Mouse (Mus musculus): ENCODE measurements around the gene Pola1. TPM values are rescaled to one million over a fixed set of nuclear protein-coding genes. Genes with fewer than 3 reads are reported as not detected.

Gene Pola1
- polyA plus RNA-seq, 1 experiment from 2014 or later: 3.0 TPM

DNA sequence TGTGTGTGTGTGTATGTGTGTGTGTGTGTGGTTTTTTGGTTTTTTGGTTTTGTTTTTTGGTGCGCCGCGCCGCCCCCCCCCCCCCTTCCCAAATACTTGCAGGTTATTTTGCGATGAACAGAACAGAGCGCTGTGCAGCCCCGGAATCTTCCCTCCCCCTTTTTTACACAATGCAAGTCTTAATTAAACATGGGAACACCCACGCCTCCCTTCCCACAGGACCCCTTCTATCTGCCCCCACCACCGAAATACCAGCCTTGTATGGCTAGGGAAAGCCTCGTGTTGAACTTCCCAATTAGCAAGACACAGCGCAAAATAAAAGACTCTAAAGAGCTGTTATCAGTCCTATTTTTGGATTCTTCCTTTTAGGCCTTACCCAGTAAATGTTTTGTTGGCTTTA, 352.0 kb downstream of the Pola1 start:
- 35% methylated on average over 11 of the region's 11 CpGs for WGBS
- ATAC-seq: no peak
- H3K9me3 ChIP-seq (ENCODE audit: control insufficient read depth): no peaks in the 10 kb centered on the region
- H3K36me3 ChIP-seq (ENCODE audit: control insufficient read depth, insufficient read depth): no peaks in the 10 kb centered on the region
- no peaks in the 10 kb centered on the region for H3K4me1 ChIP-seq (replicated peaks; ENCODE audit: control insufficient read depth, insufficient read depth, low read length)
- H3K4me2 ChIP-seq (replicated peaks; ENCODE audit: low read depth): no peak overlapping the region
- no peak for TF ChIP-seq CTCF (IDR thresholded peaks at IDR 0.05; ENCODE audit: low read depth)
- no peak overlapping the region for H3K9ac ChIP-seq (ENCODE audit: low read depth, low read length)
- H3K27ac ChIP-seq (ENCODE audit: low read depth, low read length): no peak overlapping the region
- peaks cover 47% of the 10 kb centered on the region for H3K27me3 ChIP-seq (replicated peaks; ENCODE audit: control insufficient read depth, insufficient read depth, low read length)
- no peak overlapping the region for H3K4me3 ChIP-seq (ENCODE audit: low read depth, low read length)

DNA sequence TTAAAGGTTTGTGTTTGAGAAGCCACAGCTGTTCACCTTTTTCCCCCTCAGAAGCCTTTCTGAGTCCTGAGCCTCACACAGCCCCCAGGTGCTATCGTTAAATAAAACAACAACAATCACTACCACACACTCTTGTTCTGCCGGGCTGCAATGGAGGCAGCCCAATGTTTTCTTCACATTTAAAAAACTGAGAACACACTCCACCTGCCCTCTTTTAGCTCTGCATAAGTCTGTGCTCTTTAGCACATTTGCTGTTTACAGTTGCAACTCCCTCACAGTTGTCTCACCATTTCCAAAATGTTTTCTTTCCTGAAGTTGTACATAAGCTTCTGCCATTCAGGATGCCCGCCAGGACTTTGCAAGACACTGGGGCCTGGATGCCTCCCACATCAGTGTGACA, 356.3 kb downstream of the Pola1 start:
- no peaks in the 10 kb centered on the region for H3K36me3 ChIP-seq (ENCODE audit: control insufficient read depth, insufficient read depth)
- no peak overlapping the region for H3K9ac ChIP-seq (ENCODE audit: low read depth, low read length)
- TF ChIP-seq CTCF (IDR thresholded peaks at IDR 0.05; ENCODE audit: low read depth): no peak
- 50% methylated on average over 3 of the region's 3 CpGs for WGBS
- no peak overlapping the region for H3K27ac ChIP-seq (ENCODE audit: low read depth, low read length)
- no peak overlapping the region for H3K4me3 ChIP-seq (ENCODE audit: low read depth, low read length)
- no peaks in the 10 kb centered on the region for H3K9me3 ChIP-seq (ENCODE audit: control insufficient read depth)
- no peak for ATAC-seq
- no peak overlapping the region for H3K4me2 ChIP-seq (replicated peaks; ENCODE audit: low read depth)
- H3K27me3 ChIP-seq (replicated peaks; ENCODE audit: control insufficient read depth, insufficient read depth, low read length): peaks cover 18% of the 10 kb centered on the region
- H3K4me1 ChIP-seq (replicated peaks; ENCODE audit: control insufficient read depth, insufficient read depth, low read length): no peaks in the 10 kb centered on the region

Other genes starting within 250 kb of the Pola1 start
- gene Pcyt1b, start 22.7 kb upstream of the Pola1 start, polyA plus RNA-seq (2015; fragmentation: Nextera tagmentation; extraction: Ambion mirVana): 0.30 and 0.58 TPM in 2 replicates
- 44.2 and 45.7 TPM in 2 replicates for gene Pdk3, start 200.0 kb upstream of the Pola1 start, polyA plus RNA-seq (2015; fragmentation: Nextera tagmentation; extraction: Ambion mirVana)